ENCODE assay signal across 10 mouse cellular contexts in the genomic region with DNA sequence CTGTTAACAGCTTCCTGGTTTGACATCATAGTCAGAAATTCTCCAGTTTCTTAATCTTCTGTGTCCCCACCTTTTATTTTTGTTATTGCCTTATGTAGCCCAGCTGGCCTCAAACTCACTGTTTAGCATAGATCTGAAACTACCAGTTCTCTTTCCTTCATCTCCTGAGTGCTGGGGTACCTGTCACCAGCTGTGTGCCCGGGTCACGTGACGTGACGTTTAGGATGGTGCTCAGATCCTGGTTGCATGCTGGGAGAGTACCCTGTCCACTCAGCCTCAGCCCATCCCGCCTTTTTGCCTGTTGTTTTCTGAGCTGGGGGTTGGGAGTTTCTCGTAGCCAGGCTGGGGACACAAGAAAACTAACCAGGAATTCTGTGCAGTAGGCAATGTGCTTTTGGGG. TPM values are rescaled to one million over a fixed set of nuclear protein-coding genes. Genes with fewer than 3 reads are reported as not detected.
DNase-seq lines count a peak whose midpoint lies in the region; ATAC-seq and TF ChIP-seq lines count a peak whose summit lies in the region.
"Had no signal": no experiment of that assay in that cellular context is flagged by ENCODE, and none has a peak within 500 bp of the region (broad histone marks: within the 10 kb centered on the region; RNA-seq: fewer than 3 reads in every experiment).

No protein-coding gene starts in this region.

- H3K36me3 ChIP-seq in intestine, embryonic 14.5 days (ENCODE audit: control insufficient read depth, insufficient read depth, low read length): no peaks in the 10 kb centered on the region
- H3K36me3 ChIP-seq in stomach, embryonic 14.5 days (ENCODE audit: control insufficient read depth, insufficient read depth, low read length): no peaks in the 10 kb centered on the region

- H3K27ac ChIP-seq in cerebellum, adult 2 months (ENCODE audit: insufficient read depth, low read length): peak overlapping the region; percentile 78
- H3K27ac ChIP-seq in layer of hippocampus, adult 2 months: peak overlapping the region; percentile 61
- H3K27ac ChIP-seq in intestine, embryonic 14.5 days (ENCODE audit: low read depth): peak overlapping the region; percentile 51; the same call in 1 of the 2 replicates
- H3K27ac ChIP-seq in stomach, embryonic 14.5 days (ENCODE audit: low read length): peak overlapping the region; percentile 15; the same call in 1 of the 2 replicates

- H3K4me1 ChIP-seq in cerebellum, adult 2 months (ENCODE audit: control insufficient read depth, insufficient read depth, low read length): peaks cover 72% of the 10 kb centered on the region
- H3K4me1 ChIP-seq in intestine, embryonic 14.5 days (replicated peaks; ENCODE audit: control insufficient read depth, insufficient read depth, low read length): peaks cover 36% of the 10 kb centered on the region
- H3K4me1 ChIP-seq in stomach, embryonic 14.5 days (ENCODE audit: control insufficient read depth, insufficient read depth, low read length): peaks cover 25% of the 10 kb centered on the region

- peak overlapping the region; percentile 12 for H3K4me3 ChIP-seq in cerebellum, adult 2 months (replicated peaks; ENCODE audit: insufficient read depth, low read depth, low read length)
- H3K4me3 ChIP-seq in layer of hippocampus, adult 2 months: no peak overlapping the region
- no peak overlapping the region for H3K4me3 ChIP-seq in intestine, embryonic 14.5 days (ENCODE audit: low read depth, low read length)
- no peak overlapping the region for H3K4me3 ChIP-seq in stomach, embryonic 14.5 days (ENCODE audit: low read depth, low read length)

- no peak for ATAC-seq in intestine, embryonic 14.5 days (replicated peaks; ENCODE audit: low FRiP score, low TSS enrichment, low read depth)
- ATAC-seq in stomach, embryonic 14.5 days (ENCODE audit: insufficient number of reproducible peaks, insufficient read depth, low FRiP score, low read depth): no peak

- H3K9ac ChIP-seq in intestine, embryonic 14.5 days (ENCODE audit: low read length): no peak overlapping the region
- H3K9ac ChIP-seq in stomach, embryonic 14.5 days (replicated peaks; ENCODE audit: low read depth, low read length): no peak overlapping the region

- H3K4me2 ChIP-seq in intestine, embryonic 14.5 days (ENCODE audit: low read length): no peak overlapping the region
- no peak overlapping the region for H3K4me2 ChIP-seq in stomach, embryonic 14.5 days (replicated peaks; ENCODE audit: low read depth, low read length)
- H3K4me2 ChIP-seq: midbrain, embryonic 11.5 days had no signal

- no peaks in the 10 kb centered on the region for H3K27me3 ChIP-seq in cerebellum, adult 2 months (ENCODE audit: control insufficient read depth, insufficient read depth, low read length)
- no peaks in the 10 kb centered on the region for H3K27me3 ChIP-seq in intestine, embryonic 14.5 days (replicated peaks; ENCODE audit: control insufficient read depth, insufficient read depth, low read length)
- no peaks in the 10 kb centered on the region for H3K27me3 ChIP-seq in stomach, embryonic 14.5 days (ENCODE audit: control insufficient read depth, insufficient read depth, low read length)

- DNase-seq in cerebellum, adult 2 months: no peak
- DNase-seq in cerebellum, adult 9-10 months: no peak
- no peak for DNase-seq in layer of hippocampus, adult 2 months (ENCODE audit: low spot score in 2 of 2)
- no peak for DNase-seq in layer of hippocampus, postnatal 14 days (ENCODE audit: low spot score in 2 of 2)
- DNase-seq in intestine, embryonic 14.5 days (ENCODE audit: low spot score): no peak
- no peak for DNase-seq in frontal cortex, adult 2 months (ENCODE audit: extremely low spot score in 1 of 2, low spot score in 1 of 2)
- DNase-seq in cerebellum, adult 11 months: no peak
- DNase-seq: right cerebral cortex, postnatal 4 days had no signal

- no peaks in the 10 kb centered on the region for H3K9me3 ChIP-seq in intestine, embryonic 14.5 days (ENCODE audit: control insufficient read depth, low read length)
- no peaks in the 10 kb centered on the region for H3K9me3 ChIP-seq in stomach, embryonic 14.5 days (ENCODE audit: control insufficient read depth, low read depth, low read length)

- 38% methylated on average over 6 of the region's 6 CpGs for WGBS in cerebellum, adult 2 months
- WGBS in intestine, embryonic 14.5 days: 74% methylated on average over 6 of the region's 6 CpGs
- 78% methylated on average over 6 of the region's 6 CpGs for WGBS in stomach, embryonic 14.5 days

- no peak for TF ChIP-seq CTCF in cerebellum, adult 2 months (IDR thresholded peaks at IDR 0.05; ENCODE audit: borderline replicate concordance, insufficient read depth, low read depth, low read length)
- TF ChIP-seq CTCF in layer of hippocampus, adult 2 months (conservative IDR thresholded peaks at IDR 0.05): no peak

- no peak for TF ChIP-seq POLR2A in cerebellum, adult 2 months (IDR thresholded peaks at IDR 0.05; ENCODE audit: borderline replicate concordance, insufficient read depth, low read length)

RNA-seq across cellular contexts. Expression of gene Pip5k1c, which starts 4.5 kb away (rescaled TPM):
- 288 and 314 TPM in 2 replicates for polyA plus RNA-seq in cerebellum, adult 2 months (2012; rRNA removed)
- total RNA-seq in layer of hippocampus, adult 2 months (2021): 100 to 1,000 TPM; 308 to 314 TPM
- total RNA-seq in layer of hippocampus, postnatal 14 days (2021): 100 to 1,000 TPM; 330 to 352 TPM
- polyA plus RNA-seq in intestine, embryonic 14.5 days (2014; fragmentation: Nextera tagmentation; extraction: Ambion mirVana): 57.3 and 57.5 TPM in 2 replicates
- polyA plus RNA-seq in stomach, embryonic 14.5 days (2014; fragmentation: Nextera tagmentation; extraction: Ambion mirVana): 50.1 and 51.4 TPM in 2 replicates
- polyA plus RNA-seq in frontal cortex, adult 2 months (2012; rRNA removed): 326 and 360 TPM in 2 replicates

RNA-seq across cellular contexts. Expression of gene Tjp3, which starts 5.9 kb away (rescaled TPM):
- 0.51 and 1.2 TPM in 2 replicates for polyA plus RNA-seq in cerebellum, adult 2 months (2012; rRNA removed)
- under 1 TPM; 0.54 to 0.91 TPM for total RNA-seq in layer of hippocampus, adult 2 months (2021)
- total RNA-seq in layer of hippocampus, postnatal 14 days (2021): 1 to 10 TPM; 1.6 to 2.5 TPM
- polyA plus RNA-seq in intestine, embryonic 14.5 days (2014; fragmentation: Nextera tagmentation; extraction: Ambion mirVana): 35.1 and 44.4 TPM in 2 replicates
- 21.6 and 25.2 TPM in 2 replicates for polyA plus RNA-seq in stomach, embryonic 14.5 days (2014; fragmentation: Nextera tagmentation; extraction: Ambion mirVana)
- polyA plus RNA-seq in frontal cortex, adult 2 months (2012; rRNA removed): 0.34 and 0.46 TPM in 2 replicates

RNA-seq across cellular contexts. Expression of gene Cactin, which starts 23.7 kb away (rescaled TPM):
- polyA plus RNA-seq in cerebellum, adult 2 months (2012; rRNA removed): 36.3 and 36.9 TPM in 2 replicates
- 10 to 100 TPM; 27.6 to 30.7 TPM for total RNA-seq in layer of hippocampus, adult 2 months (2021)
- 10 to 100 TPM; 22.4 to 25.8 TPM for total RNA-seq in layer of hippocampus, postnatal 14 days (2021)
- 26.0 and 27.7 TPM in 2 replicates for polyA plus RNA-seq in intestine, embryonic 14.5 days (2014; fragmentation: Nextera tagmentation; extraction: Ambion mirVana)
- polyA plus RNA-seq in stomach, embryonic 14.5 days (2014; fragmentation: Nextera tagmentation; extraction: Ambion mirVana): 21.3 and 21.7 TPM in 2 replicates
- polyA plus RNA-seq in frontal cortex, adult 2 months (2012; rRNA removed): 31.5 and 31.9 TPM in 2 replicates

RNA-seq across cellular contexts. Expression of gene Apba3, which starts 30.5 kb away (rescaled TPM):
- polyA plus RNA-seq in cerebellum, adult 2 months (2012; rRNA removed): 61.8 and 63.9 TPM in 2 replicates
- 10 to 100 TPM; 32.6 to 37.3 TPM for total RNA-seq in layer of hippocampus, adult 2 months (2021)
- total RNA-seq in layer of hippocampus, postnatal 14 days (2021): 10 to 100 TPM; 39.9 to 41.8 TPM
- 51.0 and 51.7 TPM in 2 replicates for polyA plus RNA-seq in intestine, embryonic 14.5 days (2014; fragmentation: Nextera tagmentation; extraction: Ambion mirVana)
- 47.0 and 51.1 TPM in 2 replicates for polyA plus RNA-seq in stomach, embryonic 14.5 days (2014; fragmentation: Nextera tagmentation; extraction: Ambion mirVana)
- 46.9 and 49.1 TPM in 2 replicates for polyA plus RNA-seq in frontal cortex, adult 2 months (2012; rRNA removed)

RNA-seq across cellular contexts. Expression of gene Mrpl54, which starts 30.5 kb away (rescaled TPM):
- 81.4 and 84.9 TPM in 2 replicates for polyA plus RNA-seq in cerebellum, adult 2 months (2012; rRNA removed)
- 10 to 100 TPM; 37.4 to 42.0 TPM for total RNA-seq in layer of hippocampus, adult 2 months (2021)
- 10 to 100 TPM; 36.5 to 50.4 TPM for total RNA-seq in layer of hippocampus, postnatal 14 days (2021)
- polyA plus RNA-seq in intestine, embryonic 14.5 days (2014; fragmentation: Nextera tagmentation; extraction: Ambion mirVana): 253 and 260 TPM in 2 replicates
- 223 and 246 TPM in 2 replicates for polyA plus RNA-seq in stomach, embryonic 14.5 days (2014; fragmentation: Nextera tagmentation; extraction: Ambion mirVana)
- polyA plus RNA-seq in frontal cortex, adult 2 months (2012; rRNA removed): 51.7 and 57.4 TPM in 2 replicates

Comparison
In these comparisons a context has a peak if more than half of its experiments do, and no peak if none do; other contexts are left out.
1. H3K27ac ChIP-seq: peak in every context shown above with its lines; median percentile 78 in cerebellum, adult 2 months; 61 in layer of hippocampus, adult 2 months; 51 in intestine, embryonic 14.5 days; 15 in stomach, embryonic 14.5 days.
2. RNA of gene Tjp3, which starts 5.9 kb away (polyA plus RNA-seq): 35.1 to 44.4 TPM in intestine, embryonic 14.5 days and 21.6 to 25.2 TPM in stomach, embryonic 14.5 days; 0.51 to 1.2 TPM in cerebellum, adult 2 months and 0.34 to 0.46 TPM in frontal cortex, adult 2 months; every median in the first group is over 10 times any median in the second.